Mouse (Mus musculus): ENCODE results near the gene Drg1. TPM values are rescaled to one million over a fixed set of nuclear protein-coding genes. Genes with fewer than 3 reads are reported as not detected.

Drg1 gene
- polyA plus RNA-seq (2015; fragmentation: Nextera tagmentation; extraction: Ambion mirVana) = 132 and 141 TPM in 2 replicates

- DNase-seq (ENCODE audit: low spot score) (peak; percentile 99), ATAC-seq (peak; percentile 99)
- Histone ChIP-seq H3K4me1 (ENCODE audit: insufficient read depth, low read depth, low read length) (no peaks in the 10 kb centered on the region), H3K4me2 (replicated peaks; ENCODE audit: low read depth, low read length) (peak within 1 kb of the TSS; percentile 79), H3K9ac (replicated peaks; ENCODE audit: low read depth) (peak within 1 kb of the TSS; percentile 99), H3K36me3 (ENCODE audit: insufficient read depth, low read length) (0 out of 2 replicates have a peak, but pooled peaks cover 4% of the 10 kb centered on the region), H3K4me3 (ENCODE audit: low read depth, low read length) (peak within 1 kb of the TSS; percentile 91), H3K9me3 (ENCODE audit: low read length) (no peaks in the 10 kb centered on the region), H3K27ac (ENCODE audit: low read length) (peak within 1 kb of the TSS; percentile 89), H3K27me3 (replicated peaks; ENCODE audit: insufficient read depth, low read length) (no peaks in the 10 kb centered on the region)
- WGBS = 3% methylated on average over 43 of the region's 72 CpGs
- TF ChIP-seq CTCF (IDR thresholded peaks at IDR 0.05) (no peak), EP300 (IDR thresholded peaks at IDR 0.05) (no peak)
These were observed at the start of gene Drg1 for GRCm38 (mm10) chr11:3266079-3266685. TSS of gene Drg1 (minus strand) at chr11:3266415.

- H3K36me3 ChIP-seq (ENCODE audit: insufficient read depth, low read length) = peaks cover 7% of the 10 kb centered on the region; the same call in 1 of the 2 replicates
- H3K27ac ChIP-seq (ENCODE audit: low read length) = no peak overlapping the region
- 22% methylated on average over 2 of the region's 2 CpGs for WGBS
- H3K4me1 ChIP-seq (ENCODE audit: insufficient read depth, low read depth, low read length) = no peaks in the 10 kb centered on the region
- H3K4me2 ChIP-seq (replicated peaks; ENCODE audit: low read depth, low read length) = no peak overlapping the region
- ATAC-seq (peak; percentile 83), DNase-seq (ENCODE audit: low spot score) (peak; percentile 88)
- H3K9ac ChIP-seq (replicated peaks; ENCODE audit: low read depth) = no peak overlapping the region
- H3K9me3 ChIP-seq (ENCODE audit: low read length) = no peaks in the 10 kb centered on the region
- H3K4me3 ChIP-seq (ENCODE audit: low read depth, low read length) = no peak overlapping the region
- TF ChIP-seq EP300 (IDR thresholded peaks at IDR 0.05) = no peak
- peak; percentile 86 for TF ChIP-seq CTCF (IDR thresholded peaks at IDR 0.05)
- no peaks in the 10 kb centered on the region for H3K27me3 ChIP-seq (replicated peaks; ENCODE audit: insufficient read depth, low read length)
These were observed 47.9 kb upstream of the Drg1 start for GRCm38 (mm10) chr11:3314148-3314547.

GRCm38 (mm10) chr11:3313294-3313693 is 47.1 kb upstream of the Drg1 start:
- Histone ChIP-seq H3K4me1 (ENCODE audit: insufficient read depth, low read depth, low read length) (no peaks in the 10 kb centered on the region), H3K27ac (ENCODE audit: low read length) (no peak overlapping the region), H3K36me3 (ENCODE audit: insufficient read depth, low read length) (peaks cover 15% of the 10 kb centered on the region), H3K9me3 (ENCODE audit: low read length) (no peaks in the 10 kb centered on the region), H3K9ac (replicated peaks; ENCODE audit: low read depth) (no peak overlapping the region), H3K4me3 (ENCODE audit: low read depth, low read length) (no peak overlapping the region), H3K4me2 (replicated peaks; ENCODE audit: low read depth, low read length) (no peak overlapping the region), H3K27me3 (replicated peaks; ENCODE audit: insufficient read depth, low read length) (no peaks in the 10 kb centered on the region)
- ATAC-seq (peak; percentile 27; the same call in 1 of the 2 replicates), DNase-seq (ENCODE audit: low spot score) (no peak)
- WGBS = 54% methylated on average over 1 of the region's 1 CpGs
- TF ChIP-seq CTCF (IDR thresholded peaks at IDR 0.05) = no peak

GRCm38 (mm10) chr11:3311586-3312347 is 45.6 kb upstream of the Drg1 start:
- H3K4me1 ChIP-seq (ENCODE audit: insufficient read depth, low read depth, low read length) = no peaks in the 10 kb centered on the region

GRCm38 (mm10) chr11:3310789-3311585 is 44.8 kb upstream of the Drg1 start:
- no peak overlapping the region for H3K4me3 ChIP-seq (ENCODE audit: low read depth, low read length)
- H3K4me1 ChIP-seq (ENCODE audit: insufficient read depth, low read depth, low read length) = no peaks in the 10 kb centered on the region
- H3K27me3 ChIP-seq (replicated peaks; ENCODE audit: insufficient read depth, low read length) = no peaks in the 10 kb centered on the region
- no peak overlapping the region for H3K4me2 ChIP-seq (replicated peaks; ENCODE audit: low read depth, low read length)
- H3K9me3 ChIP-seq (ENCODE audit: low read length) = no peaks in the 10 kb centered on the region
- H3K27ac ChIP-seq (ENCODE audit: low read length) = no peak overlapping the region
- ATAC-seq = no peak
- H3K36me3 ChIP-seq (ENCODE audit: insufficient read depth, low read length) = peaks cover 28% of the 10 kb centered on the region
- no peak for DNase-seq (ENCODE audit: low spot score)
- 85% methylated on average over 9 of the region's 10 CpGs for WGBS
- no peak for TF ChIP-seq CTCF (IDR thresholded peaks at IDR 0.05)
- no peak for TF ChIP-seq EP300 (IDR thresholded peaks at IDR 0.05)
- no peak overlapping the region for H3K9ac ChIP-seq (replicated peaks; ENCODE audit: low read depth)

More at GRCm38 (mm10) chr11:3311586-3312347, 45.6 kb upstream of the Drg1 start:
- no peak overlapping the region for H3K4me3 ChIP-seq (ENCODE audit: low read depth, low read length)
- no peaks in the 10 kb centered on the region for H3K9me3 ChIP-seq (ENCODE audit: low read length)
- DNase-seq (ENCODE audit: low spot score) = no peak
- ATAC-seq = no peak
- no peak overlapping the region for H3K9ac ChIP-seq (replicated peaks; ENCODE audit: low read depth)
- no peaks in the 10 kb centered on the region for H3K27me3 ChIP-seq (replicated peaks; ENCODE audit: insufficient read depth, low read length)
- H3K4me2 ChIP-seq (replicated peaks; ENCODE audit: low read depth, low read length) = no peak overlapping the region
- TF ChIP-seq CTCF (IDR thresholded peaks at IDR 0.05) (no peak), EP300 (IDR thresholded peaks at IDR 0.05) (no peak)
- H3K27ac ChIP-seq (ENCODE audit: low read length) = no peak overlapping the region
- H3K36me3 ChIP-seq (ENCODE audit: insufficient read depth, low read length) = peaks cover 21% of the 10 kb centered on the region
- WGBS = 79% methylated on average over 9 of the region's 10 CpGs

- peaks cover 28% of the 10 kb centered on the region for H3K36me3 ChIP-seq (ENCODE audit: insufficient read depth, low read length)
- no peak overlapping the region for H3K27ac ChIP-seq (ENCODE audit: low read length)
- 85% methylated on average over 4 of the region's 4 CpGs for WGBS
- no peaks in the 10 kb centered on the region for H3K9me3 ChIP-seq (ENCODE audit: low read length)
- DNase-seq (ENCODE audit: low spot score) (no peak), ATAC-seq (no peak)
- H3K27me3 ChIP-seq (replicated peaks; ENCODE audit: insufficient read depth, low read length) = no peaks in the 10 kb centered on the region
- H3K9ac ChIP-seq (replicated peaks; ENCODE audit: low read depth) = no peak overlapping the region
- H3K4me2 ChIP-seq (replicated peaks; ENCODE audit: low read depth, low read length) = no peak overlapping the region
- no peak overlapping the region for H3K4me3 ChIP-seq (ENCODE audit: low read depth, low read length)
- TF ChIP-seq EP300 (IDR thresholded peaks at IDR 0.05) = no peak
- H3K4me1 ChIP-seq (ENCODE audit: insufficient read depth, low read depth, low read length) = no peaks in the 10 kb centered on the region
These were observed 43.7 kb upstream of the Drg1 start for GRCm38 (mm10) chr11:3309884-3310283.
